In genomic region chr12:10168581-10168980, GRCm38 (mm10) we compare ENCODE assay signal across 21 mouse cellular contexts.
DNase-seq lines count a peak whose midpoint lies in the region; ATAC-seq lines count a peak whose summit lies in the region.
"Had no signal": no experiment of that assay in that cellular context is flagged by ENCODE, and none has a peak within 500 bp of the region (broad histone marks: within the 10 kb centered on the region; RNA-seq: fewer than 3 reads in every experiment).

No protein-coding gene starts in this region.

- DNase-seq in layer of hippocampus, adult 11-12 months (ENCODE audit: low spot score), result peak; percentile 5
- no peak for DNase-seq in layer of hippocampus, adult 9-10 months (ENCODE audit: low spot score)
- peak; percentile 19 to 31 for DNase-seq in right cerebral cortex, adult 2 months (ENCODE audit: low spot score in 2 of 2)
- DNase-seq in right cerebral cortex, postnatal 10 days (ENCODE audit: low spot score in 2 of 2), result no peak
- DNase-seq in left cerebral cortex, postnatal 36 days (ENCODE audit: low spot score in 2 of 2), result peak; percentile 30 to 61
- DNase-seq in heart, postnatal 36 days, result no peak
- DNase-seq: adrenal gland, adult 2 months; B cell, adult 2 months; cerebellum, adult 2 months; gastrocnemius, postnatal 36 days; heart, adult 2 months; heart, postnatal 14 days; kidney, adult 11 months; kidney, postnatal 4 days; lung, embryonic 14.5 days; lung, postnatal 36 days; midbrain, embryonic 14.5 days; retina, postnatal 1 day; thymus, postnatal 25 days had no signal

- no peak for ATAC-seq in CD4-positive, CD25-positive, alpha-beta regulatory T cell, adult 4 months
- ATAC-seq: forebrain, embryonic 13.5 days had no signal

- intact Hi-C loops in left cerebral cortex, postnatal 36 days (cut with DNase I), result no loop called here
- intact Hi-C loops in heart, postnatal 36 days (cut with DNase I), result no loop called here

Comparison
In these comparisons a context has a peak if more than half of its experiments do, and no peak if none do; other contexts are left out.
1. DNase-seq: peak in layer of hippocampus, adult 11-12 months (single experiment), right cerebral cortex, adult 2 months (2 of 2) and left cerebral cortex, postnatal 36 days (2 of 2); none in layer of hippocampus, adult 9-10 months (single experiment), right cerebral cortex, postnatal 10 days (0 of 2) and heart, postnatal 36 days (0 of 2).